Mouse (Mus musculus) small intestine, adult 2 months (tissue): ENCODE measurements around the gene Ajuba.

Experiments used
- CTCF ChIP-seq: fragments of 200-500 bp; IDR thresholded peaks from 2 replicates; pipeline ENCODE4 v1.5.1; 2012; ENCODE audit warnings: low read depth, mild to moderate bottlenecking, control low read depth, inconsistent platforms, low read length, moderate library complexity, mixed read lengths; ENCODE audit not compliant: insufficient replicate concordance, insufficient read length; ENCODE audit errors: extremely low read depth
- POLR2A ChIP-seq: fragments of 200-500 bp; IDR thresholded peaks from 2 replicates; pipeline ENCODE4 v1.6.1; 2012; ENCODE audit warnings: low read depth, mild to moderate bottlenecking, control low read depth, inconsistent platforms, low read length, moderate library complexity

DNA sequence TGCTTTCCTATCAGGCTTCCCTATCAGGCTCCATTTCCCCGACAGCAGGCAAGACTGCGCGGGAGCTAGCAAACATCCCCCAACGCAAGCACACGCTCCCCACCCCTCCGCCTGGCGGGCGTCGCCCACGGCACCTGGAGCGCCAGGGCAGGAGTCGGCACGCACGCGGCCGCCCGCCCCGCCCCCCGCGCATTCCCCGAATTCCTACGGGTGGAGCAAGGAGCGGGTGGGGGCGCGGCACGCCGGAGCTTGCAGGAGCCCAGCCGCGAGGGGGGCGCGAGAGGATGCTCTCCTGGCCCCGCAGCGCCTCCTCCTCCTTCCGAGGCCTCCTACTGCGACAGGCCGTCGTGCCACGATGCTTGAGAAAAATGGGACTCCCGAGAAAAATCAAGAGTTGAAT lies 1.7 kb downstream of the Ajuba start:
- no peak for TF ChIP-seq CTCF
- no peak for TF ChIP-seq POLR2A
